Mouse (Mus musculus) heart, postnatal 0 days (tissue): ENCODE results near the gene Crnkl1.

Experiments
- CTCF ChIP-seq: IDR thresholded peaks from 2 replicates; pipeline ENCODE4 v1.5.1; 2016; ENCODE audit warnings: antibody characterized with exemption, control low read depth, low read depth
- EP300 ChIP-seq: IDR thresholded peaks from 2 replicates; pipeline ENCODE4 v1.6.1; 2016; ENCODE audit warnings: antibody characterized with exemption, low read depth

DNA sequence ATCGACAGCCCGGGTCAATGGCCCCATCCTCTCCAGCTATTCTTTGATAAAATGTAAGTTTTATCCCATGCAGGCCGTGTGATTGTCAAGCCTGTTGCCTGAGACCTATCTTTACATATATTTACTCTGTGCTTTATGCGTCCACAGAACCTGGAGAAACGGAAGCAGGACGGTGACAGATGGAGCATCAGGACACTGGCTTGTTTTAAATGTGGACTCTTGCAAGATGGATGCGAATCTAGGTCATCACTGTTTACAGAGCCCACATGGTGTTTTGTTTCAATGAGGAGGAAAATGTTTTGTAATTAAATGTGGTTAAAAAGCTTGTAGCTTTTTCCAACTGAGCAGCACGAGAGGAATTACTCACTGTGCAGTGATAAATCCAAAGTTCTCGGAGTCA is 36.7 kb downstream of the Crnkl1 start:
- TF ChIP-seq CTCF: no peak
- TF ChIP-seq EP300: no peak
